Mouse (Mus musculus): ENCODE measurements around the gene Ptrh1. TPM values are rescaled to one million over a fixed set of nuclear protein-coding genes. Genes with fewer than 3 reads are reported as not detected.

Ptrh1 gene
- polyA plus RNA-seq, 1 experiment from 2014 or later, result 4.9 TPM

GRCm38 (mm10) chr2:32761859-32762258 lies 13.7 kb upstream of the Ptrh1 start:
- Histone ChIP-seq H3K27me3 (ENCODE audit: control insufficient read depth, insufficient read depth, low read depth, low read length) (no peaks in the 10 kb centered on the region), H3K36me3 (ENCODE audit: control insufficient read depth, insufficient read depth, low read length) (peaks cover 19% of the 10 kb centered on the region), H3K27ac (ENCODE audit: low read length) (no peak overlapping the region), H3K4me3 (ENCODE audit: low read depth, low read length) (no peak overlapping the region), H3K4me2 (ENCODE audit: low read length) (no peak overlapping the region), H3K4me1 (ENCODE audit: control insufficient read depth, insufficient read depth, low read length) (peaks cover 13% of the 10 kb centered on the region), H3K9ac (ENCODE audit: low read depth, low read length) (no peak overlapping the region), H3K9me3 (replicated peaks; ENCODE audit: control insufficient read depth, low read length, poor library complexity, severe bottlenecking) (no peaks in the 10 kb centered on the region)
- ATAC-seq, result no peak
- WGBS, result 91% methylated on average over 4 of the region's 4 CpGs

DNA sequence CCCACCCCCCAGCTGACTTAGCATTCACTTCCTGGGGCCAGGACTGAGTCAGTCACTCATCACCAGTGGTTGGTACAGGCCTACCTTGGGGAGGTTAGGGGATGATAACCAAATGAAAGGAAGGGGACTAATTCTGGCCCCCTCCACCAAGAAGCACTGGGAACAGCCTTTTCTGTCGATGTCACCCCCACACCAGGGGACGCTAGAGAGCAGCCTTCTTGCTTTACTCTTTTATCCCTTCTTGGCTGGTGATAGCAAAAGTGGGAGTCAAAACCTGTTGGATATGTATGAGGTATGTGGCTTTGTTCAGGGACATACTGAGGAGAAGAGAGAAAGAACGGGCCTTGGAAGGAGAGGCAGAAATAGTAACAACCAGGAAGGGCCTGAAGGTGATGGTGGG lies 12.2 kb upstream of the Ptrh1 start:
- Histone ChIP-seq H3K9ac (ENCODE audit: low read depth, low read length) (no peak overlapping the region), H3K4me2 (ENCODE audit: low read length) (no peak overlapping the region), H3K36me3 (ENCODE audit: control insufficient read depth, insufficient read depth, low read length) (peaks cover 19% of the 10 kb centered on the region), H3K27ac (ENCODE audit: low read length) (no peak overlapping the region), H3K27me3 (ENCODE audit: control insufficient read depth, insufficient read depth, low read depth, low read length) (no peaks in the 10 kb centered on the region), H3K4me1 (ENCODE audit: control insufficient read depth, insufficient read depth, low read length) (peaks cover 6% of the 10 kb centered on the region), H3K4me3 (ENCODE audit: low read depth, low read length) (no peak overlapping the region), H3K9me3 (replicated peaks; ENCODE audit: control insufficient read depth, low read length, poor library complexity, severe bottlenecking) (no peaks in the 10 kb centered on the region)
- ATAC-seq, result no peak
- 85% methylated on average over 3 of the region's 3 CpGs for WGBS

DNA sequence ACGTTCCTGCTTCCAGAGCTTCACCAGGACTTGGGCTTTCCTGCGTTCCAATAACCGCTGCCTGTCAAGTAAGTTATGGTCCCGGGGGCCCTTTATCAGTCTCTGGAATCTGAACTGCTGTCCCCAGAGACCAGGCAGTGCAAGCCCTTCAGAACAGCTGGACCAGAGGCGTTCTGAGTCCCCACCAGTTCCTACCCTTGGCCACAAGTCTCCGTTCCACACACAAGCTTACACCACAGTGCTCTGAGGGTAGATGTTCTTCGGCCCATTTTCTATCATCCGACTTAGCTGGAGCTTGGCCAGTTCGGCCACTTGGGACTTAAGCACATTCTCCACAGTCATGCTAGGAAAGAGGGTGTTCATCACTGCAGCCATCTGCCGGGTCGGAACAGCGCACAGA lies 8.3 kb upstream of the Ptrh1 start:
- Histone ChIP-seq H3K4me1 (ENCODE audit: control insufficient read depth, insufficient read depth, low read length) (no peaks in the 10 kb centered on the region), H3K4me3 (ENCODE audit: low read depth, low read length) (no peak overlapping the region)

DNA sequence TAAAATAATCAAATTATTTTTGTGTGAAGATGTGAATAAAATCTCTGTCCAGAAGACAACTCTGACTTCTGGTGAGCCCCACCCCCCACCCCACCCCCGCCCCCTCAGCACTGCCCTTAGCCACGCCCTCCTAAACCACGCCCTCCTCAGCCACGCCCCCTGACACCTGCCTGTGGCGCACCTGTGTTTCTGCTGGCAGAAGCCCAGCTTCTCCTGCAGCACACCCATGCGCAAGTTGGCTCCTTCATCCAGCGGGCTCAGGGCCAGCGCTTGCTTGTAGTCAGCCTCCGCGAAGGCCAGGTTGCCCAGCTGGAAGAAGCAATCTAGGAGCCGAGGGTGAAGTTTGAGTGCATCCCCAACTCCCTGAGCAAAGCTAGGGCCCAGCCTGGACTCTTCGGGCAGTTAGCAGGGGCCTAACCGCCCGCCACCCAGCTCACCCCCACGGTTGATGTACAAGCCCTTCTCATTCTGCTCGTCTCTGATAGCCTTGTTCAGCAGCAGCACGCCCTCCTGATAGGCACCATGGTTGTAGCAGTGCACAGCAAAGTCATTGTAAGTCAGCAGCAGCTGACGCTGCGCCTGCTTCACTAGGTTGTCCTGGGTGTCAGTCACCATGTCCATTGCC lies 6.8 kb upstream of the Ptrh1 start:
- Histone ChIP-seq H3K4me2 (ENCODE audit: low read length) (no peak overlapping the region), H3K36me3 (ENCODE audit: control insufficient read depth, insufficient read depth, low read length) (no peaks in the 10 kb centered on the region), H3K4me3 (ENCODE audit: low read depth, low read length) (no peak overlapping the region), H3K9ac (ENCODE audit: low read depth, low read length) (no peak overlapping the region), H3K27ac (ENCODE audit: low read length) (no peak overlapping the region), H3K9me3 (replicated peaks; ENCODE audit: control insufficient read depth, low read length, poor library complexity, severe bottlenecking) (no peaks in the 10 kb centered on the region), H3K4me1 (ENCODE audit: control insufficient read depth, insufficient read depth, low read length) (no peaks in the 10 kb centered on the region), H3K27me3 (ENCODE audit: control insufficient read depth, insufficient read depth, low read depth, low read length) (no peaks in the 10 kb centered on the region)
- WGBS, result 67% methylated on average over 16 of the region's 19 CpGs
- no peak for ATAC-seq

More for the DNA sequence above, 8.3 kb upstream of the Ptrh1 start:
- Histone ChIP-seq H3K27ac (ENCODE audit: low read length) (no peak overlapping the region), H3K9ac (ENCODE audit: low read depth, low read length) (no peak overlapping the region), H3K36me3 (ENCODE audit: control insufficient read depth, insufficient read depth, low read length) (peaks cover 5% of the 10 kb centered on the region; the same call in 1 of the 2 replicates), H3K27me3 (ENCODE audit: control insufficient read depth, insufficient read depth, low read depth, low read length) (no peaks in the 10 kb centered on the region), H3K9me3 (replicated peaks; ENCODE audit: control insufficient read depth, low read length, poor library complexity, severe bottlenecking) (no peaks in the 10 kb centered on the region), H3K4me2 (ENCODE audit: low read length) (no peak overlapping the region)
- ATAC-seq, result no peak
- 71% methylated on average over 12 of the region's 12 CpGs for WGBS

DNA sequence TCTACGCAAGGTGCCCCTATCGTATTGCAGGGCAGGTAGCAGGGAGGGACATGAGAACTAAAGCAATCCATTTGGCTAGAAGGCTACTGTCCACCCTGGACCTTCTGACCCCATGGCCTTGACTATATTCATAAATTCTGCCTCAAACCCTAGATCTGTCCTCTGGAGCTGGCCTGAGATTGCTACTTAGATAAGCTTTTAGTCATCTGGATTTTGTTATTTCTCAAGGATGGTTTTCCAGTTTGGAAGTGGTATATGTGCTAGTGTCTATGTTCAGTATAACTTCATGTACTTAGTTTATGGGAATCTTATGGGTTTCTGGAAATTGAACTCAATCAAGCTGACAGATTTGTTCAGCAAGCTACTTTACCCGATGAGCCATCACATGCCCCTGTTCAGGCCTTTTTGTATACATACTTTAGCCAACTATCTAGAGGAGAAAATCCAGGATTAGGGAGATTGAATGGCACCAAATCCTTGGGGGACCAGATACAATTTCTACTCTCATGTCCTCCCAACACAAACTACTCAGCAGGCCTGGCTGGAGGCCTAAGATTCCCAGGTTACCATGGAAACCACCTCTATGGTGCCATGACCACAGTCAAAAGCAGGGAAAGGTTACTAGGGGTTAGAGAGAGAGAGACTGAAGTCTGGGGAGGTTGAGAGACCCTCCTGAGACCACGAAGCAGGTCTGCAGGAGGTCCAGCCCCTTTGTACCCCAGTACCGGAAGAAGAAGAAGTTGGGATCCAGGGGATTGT lies 6.1 kb upstream of the Ptrh1 start:
- Histone ChIP-seq H3K4me2 (ENCODE audit: low read length) (no peak overlapping the region), H3K27me3 (ENCODE audit: control insufficient read depth, insufficient read depth, low read depth, low read length) (no peaks in the 10 kb centered on the region), H3K4me3 (ENCODE audit: low read depth, low read length) (no peak overlapping the region), H3K9me3 (replicated peaks; ENCODE audit: control insufficient read depth, low read length, poor library complexity, severe bottlenecking) (no peaks in the 10 kb centered on the region), H3K4me1 (ENCODE audit: control insufficient read depth, insufficient read depth, low read length) (no peaks in the 10 kb centered on the region), H3K27ac (ENCODE audit: low read length) (no peak overlapping the region), H3K36me3 (ENCODE audit: control insufficient read depth, insufficient read depth, low read length) (no peaks in the 10 kb centered on the region), H3K9ac (ENCODE audit: low read depth, low read length) (no peak overlapping the region)
- 49% methylated on average over 5 of the region's 5 CpGs for WGBS
- no peak for ATAC-seq

DNA sequence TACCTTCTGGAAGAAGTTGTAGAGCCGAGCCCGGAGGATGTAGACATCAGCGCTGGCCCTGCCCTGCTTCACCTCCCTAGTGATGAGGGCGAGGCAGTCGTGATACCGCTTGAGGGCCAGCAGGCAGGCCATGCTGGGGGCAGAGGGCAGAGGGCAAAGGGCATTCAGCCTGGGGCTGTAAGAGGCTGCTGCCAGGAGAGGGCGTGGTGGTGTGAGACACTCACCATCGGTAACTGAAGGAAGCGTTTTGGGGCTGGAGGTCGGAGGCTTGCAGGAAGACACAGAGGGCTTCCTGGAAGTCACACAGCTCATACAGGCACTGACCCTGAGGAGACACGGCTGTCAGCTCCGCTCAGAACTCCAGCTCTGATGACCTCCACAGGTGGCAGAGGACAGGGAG lies 3.7 kb upstream of the Ptrh1 start:
- Histone ChIP-seq H3K4me1 (ENCODE audit: control insufficient read depth, insufficient read depth, low read length) (peaks cover 14% of the 10 kb centered on the region), H3K27ac (ENCODE audit: low read length) (no peak overlapping the region), H3K36me3 (ENCODE audit: control insufficient read depth, insufficient read depth, low read length) (no peaks in the 10 kb centered on the region), H3K4me2 (ENCODE audit: low read length) (no peak overlapping the region), H3K4me3 (ENCODE audit: low read depth, low read length) (no peak overlapping the region), H3K9me3 (replicated peaks; ENCODE audit: control insufficient read depth, low read length, poor library complexity, severe bottlenecking) (no peaks in the 10 kb centered on the region), H3K27me3 (ENCODE audit: control insufficient read depth, insufficient read depth, low read depth, low read length) (no peaks in the 10 kb centered on the region), H3K9ac (ENCODE audit: low read depth, low read length) (no peak overlapping the region)
- no peak for ATAC-seq
- 33% methylated on average over 12 of the region's 12 CpGs for WGBS

GRCm38 (mm10) chr2:32772626-32773279 lies 2.8 kb upstream of the Ptrh1 start:
- peaks cover 14% of the 10 kb centered on the region for H3K4me1 ChIP-seq (ENCODE audit: control insufficient read depth, insufficient read depth, low read length)
- H3K9ac ChIP-seq (ENCODE audit: low read depth, low read length), result no peak overlapping the region
- no peaks in the 10 kb centered on the region for H3K9me3 ChIP-seq (replicated peaks; ENCODE audit: control insufficient read depth, low read length, poor library complexity, severe bottlenecking)
- H3K4me2 ChIP-seq (ENCODE audit: low read length), result no peak overlapping the region
- no peak for ATAC-seq
- H3K27ac ChIP-seq (ENCODE audit: low read length), result no peak overlapping the region
- 85% methylated on average over 8 of the region's 8 CpGs for WGBS
- H3K36me3 ChIP-seq (ENCODE audit: control insufficient read depth, insufficient read depth, low read length), result no peaks in the 10 kb centered on the region
- H3K27me3 ChIP-seq (ENCODE audit: control insufficient read depth, insufficient read depth, low read depth, low read length), result no peaks in the 10 kb centered on the region
- no peak overlapping the region for H3K4me3 ChIP-seq (ENCODE audit: low read depth, low read length)

- peak overlapping the region; percentile 92 for H3K4me2 ChIP-seq (ENCODE audit: low read length)
- WGBS, result 24% methylated on average over 22 of the region's 22 CpGs
- H3K27ac ChIP-seq (ENCODE audit: low read length), result no peak overlapping the region
- peaks cover 14% of the 10 kb centered on the region for H3K4me1 ChIP-seq (ENCODE audit: control insufficient read depth, insufficient read depth, low read length)
- peak overlapping the region; percentile 70 for H3K4me3 ChIP-seq (ENCODE audit: low read depth, low read length)
- peak overlapping the region; percentile 63 for H3K9ac ChIP-seq (ENCODE audit: low read depth, low read length)
- H3K36me3 ChIP-seq (ENCODE audit: control insufficient read depth, insufficient read depth, low read length), result no peaks in the 10 kb centered on the region
- no peaks in the 10 kb centered on the region for H3K9me3 ChIP-seq (replicated peaks; ENCODE audit: control insufficient read depth, low read length, poor library complexity, severe bottlenecking)
- no peaks in the 10 kb centered on the region for H3K27me3 ChIP-seq (ENCODE audit: control insufficient read depth, insufficient read depth, low read depth, low read length)
- ATAC-seq, result no peak; the same call in 1 of the 2 replicates
Observed at GRCm38 (mm10) chr2:32776192-32776591, 606 bp downstream of the Ptrh1 start.

DNA sequence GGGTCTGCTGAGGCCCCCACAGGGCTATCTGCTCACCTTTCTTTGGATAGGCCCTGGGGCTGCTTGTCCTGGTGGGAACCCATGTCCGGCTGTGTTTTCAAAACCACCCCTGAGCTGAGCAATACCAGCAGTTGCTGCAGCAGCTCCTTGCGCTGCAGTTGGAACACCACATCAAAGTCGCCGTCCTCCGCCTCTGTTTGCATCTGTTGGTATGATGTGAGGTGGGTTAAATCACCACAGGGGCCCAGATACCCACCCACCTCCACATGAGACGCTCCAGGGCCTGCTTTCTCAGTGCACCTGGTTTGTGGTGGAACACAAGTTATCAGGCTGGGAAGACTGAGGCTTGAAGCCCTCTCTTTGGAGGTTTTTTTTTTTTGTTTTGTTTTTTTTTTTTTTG lies 2.5 kb downstream of the Ptrh1 start:
- Histone ChIP-seq H3K27me3 (ENCODE audit: control insufficient read depth, insufficient read depth, low read depth, low read length) (no peaks in the 10 kb centered on the region), H3K4me1 (ENCODE audit: control insufficient read depth, insufficient read depth, low read length) (peaks cover 14% of the 10 kb centered on the region), H3K36me3 (ENCODE audit: control insufficient read depth, insufficient read depth, low read length) (no peaks in the 10 kb centered on the region), H3K4me3 (ENCODE audit: low read depth, low read length) (no peak overlapping the region), H3K27ac (ENCODE audit: low read length) (no peak overlapping the region), H3K4me2 (ENCODE audit: low read length) (no peak overlapping the region), H3K9me3 (replicated peaks; ENCODE audit: control insufficient read depth, low read length, poor library complexity, severe bottlenecking) (no peaks in the 10 kb centered on the region), H3K9ac (ENCODE audit: low read depth, low read length) (no peak overlapping the region)
- 93% methylated on average over 6 of the region's 6 CpGs for WGBS
- ATAC-seq, result no peak
